Mouse (Mus musculus): ENCODE data around the gene Wdr46. TPM values are rescaled to one million over a fixed set of nuclear protein-coding genes. Genes with fewer than 3 reads are reported as not detected.

Gene Wdr46
- polyA plus RNA-seq, 1 experiment from 2014 or later = 20.1 TPM

GRCm38 (mm10) chr17:33908331-33909076 lies 32.0 kb upstream of the Wdr46 start:
- Histone ChIP-seq H3K9ac (ENCODE audit: low read depth, low read length) (peak overlapping the region; percentile 87), H3K27ac (peak overlapping the region; percentile 96), H3K36me3 (ENCODE audit: insufficient read depth, low read length) (peaks cover 21% of the 10 kb centered on the region), H3K4me3 (replicated peaks; ENCODE audit: low read depth, low read length) (peak overlapping the region; percentile 83), H3K27me3 (ENCODE audit: insufficient read depth, low read length) (no peaks in the 10 kb centered on the region), H3K4me1 (replicated peaks; ENCODE audit: insufficient read depth, low read length) (peaks cover 20% of the 10 kb centered on the region), H3K9me3 (replicated peaks; ENCODE audit: low read length) (no peaks in the 10 kb centered on the region), H3K4me2 (ENCODE audit: low read length) (peak overlapping the region; percentile 97)
- ATAC-seq (replicated peaks; ENCODE audit: low FRiP score, low read depth) (peak; percentile 55), DNase-seq (ENCODE audit: low spot score) (no peak)
- no peak for TF ChIP-seq CTCF (IDR thresholded peaks at IDR 0.05; ENCODE audit: low read depth)
- under 1% methylated on average over 42 of the region's 44 CpGs for WGBS

- under 1% methylated on average over 68 of the region's 68 CpGs for WGBS
- peak within 1 kb of the TSS; percentile 96 for H3K27ac ChIP-seq
- H3K9me3 ChIP-seq (replicated peaks; ENCODE audit: low read length) = no peaks in the 10 kb centered on the region
- H3K27me3 ChIP-seq (ENCODE audit: insufficient read depth, low read length) = no peaks in the 10 kb centered on the region
- TF ChIP-seq CTCF (IDR thresholded peaks at IDR 0.05; ENCODE audit: low read depth) = no peak
- H3K9ac ChIP-seq (ENCODE audit: low read depth, low read length) = peak within 1 kb of the TSS; percentile 87
- ATAC-seq (replicated peaks; ENCODE audit: low FRiP score, low read depth) (peak; percentile 97), DNase-seq (ENCODE audit: low spot score) (peak; percentile 98)
- peak within 1 kb of the TSS; percentile 97 for H3K4me2 ChIP-seq (ENCODE audit: low read length)
- peak within 1 kb of the TSS; percentile 83 for H3K4me3 ChIP-seq (replicated peaks; ENCODE audit: low read depth, low read length)
- H3K36me3 ChIP-seq (ENCODE audit: insufficient read depth, low read length) = peaks cover 28% of the 10 kb centered on the region
- peaks cover 20% of the 10 kb centered on the region for H3K4me1 ChIP-seq (replicated peaks; ENCODE audit: insufficient read depth, low read length)
Observed at GRCm38 (mm10) chr17:33909077-33909868, 31.2 kb upstream of the Wdr46 start, which contains the start of gene Daxx. TSS of gene Daxx (plus strand) at chr17:33909414.

- Histone ChIP-seq H3K4me1 (replicated peaks; ENCODE audit: insufficient read depth, low read length) (peaks cover 20% of the 10 kb centered on the region), H3K4me3 (replicated peaks; ENCODE audit: low read depth, low read length) (peak overlapping the region; percentile 83), H3K4me2 (ENCODE audit: low read length) (peak overlapping the region; percentile 97), H3K36me3 (ENCODE audit: insufficient read depth, low read length) (peaks cover 30% of the 10 kb centered on the region), H3K9me3 (replicated peaks; ENCODE audit: low read length) (no peaks in the 10 kb centered on the region), H3K27ac (peak overlapping the region; percentile 96), H3K27me3 (ENCODE audit: insufficient read depth, low read length) (no peaks in the 10 kb centered on the region), H3K9ac (ENCODE audit: low read depth, low read length) (peak overlapping the region; percentile 87)
- TF ChIP-seq CTCF (IDR thresholded peaks at IDR 0.05; ENCODE audit: low read depth) = no peak
- peak; percentile 78 for DNase-seq (ENCODE audit: low spot score)
- WGBS = 0% methylated on average over 14 of the region's 14 CpGs
- 0 out of 2 replicates have a peak, but pooled peaks have one; percentile 1 for ATAC-seq (replicated peaks; ENCODE audit: low FRiP score, low read depth)
Observed at GRCm38 (mm10) chr17:33909869-33910250, 30.6 kb upstream of the Wdr46 start.

- WGBS = 39% methylated on average over 11 of the region's 11 CpGs
- peak; percentile 48 for TF ChIP-seq CTCF (IDR thresholded peaks at IDR 0.05; ENCODE audit: low read depth)
- Histone ChIP-seq H3K27ac (peak overlapping the region; percentile 96), H3K36me3 (ENCODE audit: insufficient read depth, low read length) (peaks cover 30% of the 10 kb centered on the region), H3K4me2 (ENCODE audit: low read length) (peak overlapping the region; percentile 97), H3K9ac (ENCODE audit: low read depth, low read length) (peak overlapping the region; percentile 87), H3K4me1 (replicated peaks; ENCODE audit: insufficient read depth, low read length) (peaks cover 20% of the 10 kb centered on the region), H3K9me3 (replicated peaks; ENCODE audit: low read length) (no peaks in the 10 kb centered on the region), H3K4me3 (replicated peaks; ENCODE audit: low read depth, low read length) (peak overlapping the region; percentile 83), H3K27me3 (ENCODE audit: insufficient read depth, low read length) (no peaks in the 10 kb centered on the region)
- DNase-seq (ENCODE audit: low spot score) (no peak), ATAC-seq (replicated peaks; ENCODE audit: low FRiP score, low read depth) (no peak)
Observed at GRCm38 (mm10) chr17:33910346-33911051, 30.0 kb upstream of the Wdr46 start.

GRCm38 (mm10) chr17:33911052-33911812 lies 29.2 kb upstream of the Wdr46 start:
- Histone ChIP-seq H3K4me3 (replicated peaks; ENCODE audit: low read depth, low read length) (no peak overlapping the region), H3K9ac (ENCODE audit: low read depth, low read length) (peak overlapping the region; percentile 23; the same call in 1 of the 2 replicates), H3K4me2 (ENCODE audit: low read length) (peak overlapping the region; percentile 27), H3K27ac (no peak overlapping the region), H3K27me3 (ENCODE audit: insufficient read depth, low read length) (no peaks in the 10 kb centered on the region), H3K9me3 (replicated peaks; ENCODE audit: low read length) (no peaks in the 10 kb centered on the region), H3K4me1 (replicated peaks; ENCODE audit: insufficient read depth, low read length) (peaks cover 20% of the 10 kb centered on the region), H3K36me3 (ENCODE audit: insufficient read depth, low read length) (peaks cover 30% of the 10 kb centered on the region)
- ATAC-seq (replicated peaks; ENCODE audit: low FRiP score, low read depth) (no peak), DNase-seq (ENCODE audit: low spot score) (no peak)
- WGBS = 56% methylated on average over 31 of the region's 31 CpGs
- TF ChIP-seq CTCF (IDR thresholded peaks at IDR 0.05; ENCODE audit: low read depth) = no peak
